Mouse (Mus musculus) hindbrain, embryonic 15.5 days (tissue): ENCODE results near the gene Spag7. TPM values are rescaled to one million over a fixed set of nuclear protein-coding genes. Genes with fewer than 3 reads are reported as not detected.

Source experiments
- ATAC-seq: fragments of 200-750 bp; cut with Nextera tagmentation; 2 replicates; pipeline ENCODE4 v1.8.0; 2017; ENCODE audit warnings: low read depth, moderate number of reproducible peaks, moderate TSS enrichment; ENCODE audit not compliant: low FRiP score
- H3K27ac ChIP-seq: fragments of 300-500 bp; sonication (generic); replicated peaks from 2 replicates; pipeline ENCODE4 v1.5.1; 2015; ENCODE audit warnings: mild to moderate bottlenecking, inconsistent platforms
- H3K27me3 ChIP-seq: fragments of 300-500 bp; sonication (generic); 2 replicates; pipeline ENCODE4 v1.6.1; 2015; ENCODE audit warnings: control low read depth, inconsistent platforms
- H3K36me3 ChIP-seq: fragments of 300-500 bp; sonication (generic); 2 replicates; pipeline ENCODE4 v1.6.1; 2015; ENCODE audit warnings: control low read depth, inconsistent platforms
- H3K4me1 ChIP-seq: fragments of 300-500 bp; sonication (generic); replicated peaks from 2 replicates; pipeline ENCODE4 v1.6.1; 2015; ENCODE audit warnings: control low read depth, inconsistent platforms
- H3K4me2 ChIP-seq: fragments of 300-500 bp; sonication (generic); 2 replicates; pipeline ENCODE4 v1.6.1; 2015; ENCODE audit warnings: moderate library complexity, mild to moderate bottlenecking, inconsistent platforms
- H3K4me3 ChIP-seq: fragments of 300-500 bp; sonication (generic); 2 replicates; pipeline ENCODE4 v1.5.1; 2015; ENCODE audit warnings: mild to moderate bottlenecking, inconsistent platforms
- H3K9ac ChIP-seq: fragments of 300-500 bp; sonication (generic); 2 replicates; pipeline ENCODE4 v1.6.1; 2015; ENCODE audit warnings: inconsistent platforms
- H3K9me3 ChIP-seq: fragments of 300-500 bp; sonication (generic); 2 replicates; pipeline ENCODE4 v1.6.1; 2016; ENCODE audit warnings: control low read depth, inconsistent platforms
- WGBS: fragments of 180-500 bp; shearing (Covaris S2); methylation state at CpG from one replicate; pipeline ENCODE4 v1.1.7; 2015; 5-methylcytosine and 5-hydroxymethylcytosine counted together
- polyA plus RNA-seq: library from polyadenylated mRNA; unstranded; fragments of >200 nt; fragmentation: Nextera tagmentation; extraction: Ambion mirVana; gene quantifications from 2 replicates; pipeline ENCODE4 v1.2.1, GENCODE M21; 2015

Spag7 gene
- polyA plus RNA-seq, 1 experiment from 2014 or later = 164 TPM

- peak within 1 kb of the TSS; percentile 98 for H3K9ac ChIP-seq
- peak within 1 kb of the TSS; percentile 98 for H3K4me3 ChIP-seq
- H3K4me2 ChIP-seq = peak within 1 kb of the TSS; percentile 77
- H3K36me3 ChIP-seq = peaks cover 29% of the 10 kb centered on the region
- no peaks in the 10 kb centered on the region for H3K27me3 ChIP-seq
- H3K4me1 ChIP-seq = peaks cover 48% of the 10 kb centered on the region
- no peaks in the 10 kb centered on the region for H3K9me3 ChIP-seq
- H3K27ac ChIP-seq = peak within 1 kb of the TSS; percentile 98
- under 1% methylated on average over 53 of the region's 61 CpGs for WGBS
- peak; percentile 42 for ATAC-seq
These were observed 14.9 kb downstream of the Spag7 start, which contains the start of gene Pfn1 for GRCm38 (mm10) chr11:70654198-70654922. TSS of gene Pfn1 (minus strand) at chr11:70654644.

- Histone ChIP-seq H3K27me3 (no peaks in the 10 kb centered on the region), H3K9me3 (no peaks in the 10 kb centered on the region), H3K4me1 (peaks cover 56% of the 10 kb centered on the region), H3K27ac (peak overlapping the region; percentile 98), H3K36me3 (peaks cover 34% of the 10 kb centered on the region), H3K9ac (peak overlapping the region; percentile 98), H3K4me2 (peak overlapping the region; percentile 77), H3K4me3 (peak overlapping the region; percentile 98)
- whole genome bisulfite sequencing = under 1% methylated on average over 62 of the region's 63 CpGs
- peak; percentile 59 for ATAC-seq
These were observed 15.6 kb downstream of the Spag7 start for GRCm38 (mm10) chr11:70653345-70654197.

- ATAC-seq = no peak
- Histone ChIP-seq H3K27ac (peak overlapping the region; percentile 98), H3K4me1 (peaks cover 62% of the 10 kb centered on the region)
These were observed 16.3 kb downstream of the Spag7 start for GRCm38 (mm10) chr11:70652884-70653344.

GRCm38 (mm10) chr11:70652029-70652883, 17.0 kb downstream of the Spag7 start:
- Histone ChIP-seq H3K9me3 (no peaks in the 10 kb centered on the region), H3K4me3 (peak overlapping the region; percentile 98), H3K36me3 (peaks cover 34% of the 10 kb centered on the region), H3K9ac (peak overlapping the region; percentile 98; the same call in 1 of the 2 replicates), H3K4me1 (peaks cover 66% of the 10 kb centered on the region), H3K4me2 (peak overlapping the region; percentile 77), H3K27me3 (no peaks in the 10 kb centered on the region), H3K27ac (no peak overlapping the region)
- WGBS = 73% methylated on average over 12 of the region's 12 CpGs
- ATAC-seq = no peak

More at GRCm38 (mm10) chr11:70652884-70653344, 16.3 kb downstream of the Spag7 start:
- H3K36me3 ChIP-seq = peaks cover 34% of the 10 kb centered on the region
- H3K9ac ChIP-seq = peak overlapping the region; percentile 98
- no peaks in the 10 kb centered on the region for H3K9me3 ChIP-seq
- H3K4me3 ChIP-seq = peak overlapping the region; percentile 98
- WGBS = 66% methylated on average over 6 of the region's 6 CpGs
- no peaks in the 10 kb centered on the region for H3K27me3 ChIP-seq
- H3K4me2 ChIP-seq = peak overlapping the region; percentile 77

GRCm38 (mm10) chr11:70651391-70651790, 17.8 kb downstream of the Spag7 start:
- Histone ChIP-seq H3K27me3 (no peaks in the 10 kb centered on the region), H3K27ac (no peak overlapping the region), H3K4me2 (no peak overlapping the region), H3K9me3 (no peaks in the 10 kb centered on the region), H3K9ac (no peak overlapping the region), H3K36me3 (peaks cover 34% of the 10 kb centered on the region), H3K4me3 (no peak overlapping the region), H3K4me1 (peaks cover 61% of the 10 kb centered on the region)
- 85% methylated on average over 2 of the region's 2 CpGs for WGBS
- ATAC-seq = no peak

- 82% methylated on average over 12 of the region's 12 CpGs for WGBS
- Histone ChIP-seq H3K27me3 (no peaks in the 10 kb centered on the region), H3K9me3 (no peaks in the 10 kb centered on the region), H3K9ac (no peak overlapping the region), H3K4me2 (no peak overlapping the region), H3K4me1 (peaks cover 61% of the 10 kb centered on the region), H3K36me3 (peaks cover 34% of the 10 kb centered on the region), H3K4me3 (no peak overlapping the region), H3K27ac (no peak overlapping the region)
- ATAC-seq = no peak
These were observed 18.7 kb downstream of the Spag7 start for GRCm38 (mm10) chr11:70650322-70651175.

- Histone ChIP-seq H3K9me3 (no peaks in the 10 kb centered on the region), H3K4me3 (no peak overlapping the region), H3K4me1 (peaks cover 63% of the 10 kb centered on the region), H3K9ac (no peak overlapping the region), H3K27ac (no peak overlapping the region), H3K4me2 (peak overlapping the region; percentile 96; the same call in 1 of the 2 replicates), H3K27me3 (no peaks in the 10 kb centered on the region), H3K36me3 (peaks cover 43% of the 10 kb centered on the region)
- no peak for ATAC-seq
- WGBS = 80% methylated on average over 8 of the region's 8 CpGs
These were observed 20.0 kb downstream of the Spag7 start for GRCm38 (mm10) chr11:70649185-70649734.

- Histone ChIP-seq H3K4me2 (peak overlapping the region; percentile 96), H3K27me3 (no peaks in the 10 kb centered on the region), H3K27ac (no peak overlapping the region), H3K36me3 (peaks cover 49% of the 10 kb centered on the region), H3K9ac (peak overlapping the region; percentile 66; the same call in 1 of the 2 replicates), H3K4me1 (peaks cover 63% of the 10 kb centered on the region), H3K9me3 (no peaks in the 10 kb centered on the region), H3K4me3 (peak overlapping the region; percentile 68)
- 86% methylated on average over 4 of the region's 4 CpGs for WGBS
- ATAC-seq = no peak
These were observed 20.7 kb downstream of the Spag7 start for GRCm38 (mm10) chr11:70648512-70648911.

GRCm38 (mm10) chr11:70647716-70648420, 21.3 kb downstream of the Spag7 start:
- Histone ChIP-seq H3K4me2 (peak overlapping the region; percentile 96), H3K9me3 (no peaks in the 10 kb centered on the region), H3K36me3 (peaks cover 51% of the 10 kb centered on the region), H3K27me3 (no peaks in the 10 kb centered on the region), H3K27ac (peak overlapping the region; percentile 97), H3K4me1 (peaks cover 57% of the 10 kb centered on the region), H3K4me3 (peak overlapping the region; percentile 68), H3K9ac (peak overlapping the region; percentile 66)
- 5% methylated on average over 28 of the region's 28 CpGs for WGBS
- ATAC-seq = peak; percentile 17; the same call in 1 of the 2 replicates
